Mouse (Mus musculus) liver, embryonic 13.5 days (tissue): ENCODE data around the gene Glb1l. TPM values are rescaled to one million over a fixed set of nuclear protein-coding genes. Genes with fewer than 3 reads are reported as not detected.

ENCODE experiments used
- ATAC-seq: fragments of 200-750 bp; cut with Nextera tagmentation; 2 replicates; pipeline ENCODE4 v1.8.0; 2017; ENCODE audit warnings: low read depth, mild to moderate bottlenecking, moderate number of reproducible peaks, moderate library complexity
- DNase-seq: peaks from one replicate; pipeline ENCODE4 v3.0.0; 2022
- H3K27ac ChIP-seq: fragments of 300-500 bp; sonication (generic); 2 replicates; pipeline ENCODE4 v1.5.1; 2015; ENCODE audit warnings: moderate library complexity, mild to moderate bottlenecking, inconsistent platforms
- H3K27me3 ChIP-seq: fragments of 300-500 bp; sonication (generic); 2 replicates; pipeline ENCODE4 v1.6.1; 2015; ENCODE audit warnings: mild to moderate bottlenecking, inconsistent platforms
- H3K36me3 ChIP-seq: fragments of 300-500 bp; sonication (generic); 2 replicates; pipeline ENCODE4 v1.6.1; 2015; ENCODE audit warnings: mild to moderate bottlenecking, inconsistent platforms
- H3K4me1 ChIP-seq: fragments of 300-500 bp; sonication (generic); replicated peaks from 2 replicates; pipeline ENCODE4 v1.6.1; 2015; ENCODE audit warnings: inconsistent platforms
- H3K4me2 ChIP-seq: fragments of 300-500 bp; sonication (generic); 2 replicates; pipeline ENCODE4 v1.6.1; 2015; ENCODE audit warnings: inconsistent platforms, mild to moderate bottlenecking, moderate library complexity
- H3K4me3 ChIP-seq: fragments of 300-500 bp; sonication (generic); replicated peaks from 2 replicates; pipeline ENCODE4 v1.5.1; 2015; ENCODE audit warnings: mild to moderate bottlenecking, inconsistent platforms
- H3K9ac ChIP-seq: fragments of 300-500 bp; sonication (generic); 2 replicates; pipeline ENCODE4 v1.6.1; 2015; ENCODE audit warnings: mild to moderate bottlenecking, inconsistent platforms
- H3K9me3 ChIP-seq: fragments of 300-500 bp; sonication (generic); replicated peaks from 2 replicates; pipeline ENCODE4 v1.6.1; 2016; ENCODE audit warnings: inconsistent platforms
- WGBS: fragments of 180-500 bp; shearing (Covaris S2); methylation state at CpG from one replicate; pipeline ENCODE4 v1.1.7; 2015; ENCODE audit not compliant: insufficient replicate concordance; 5-methylcytosine and 5-hydroxymethylcytosine counted together
- polyA plus RNA-seq: library from polyadenylated mRNA; unstranded; fragments of >200 nt; fragmentation: Nextera tagmentation; extraction: Ambion mirVana; gene quantifications from 2 replicates; pipeline ENCODE4 v1.2.1, GENCODE M21; 2015

Glb1l gene
- polyA plus RNA-seq, 1 experiment from 2014 or later = 3.8 TPM

GRCm38 (mm10) chr1:75191622-75192402 lies 18.8 kb downstream of the Glb1l start, which contains the start of the genes Ankzf1 and Atg9a:
Gene Ankzf1, plus strand, starts transcription at chr1:75192151.
Gene Atg9a, minus strand, starts transcription at chr1:75192196.
- Histone ChIP-seq H3K9me3 (no peaks in the 10 kb centered on the region), H3K4me2 (peak within 1 kb of the TSS; percentile 94), H3K27ac (peak within 1 kb of the TSS; percentile 97), H3K4me1 (peaks cover 51% of the 10 kb centered on the region), H3K27me3 (no peaks in the 10 kb centered on the region), H3K36me3 (peaks cover 55% of the 10 kb centered on the region), H3K4me3 (peak within 1 kb of the TSS; percentile 87), H3K9ac (peak within 1 kb of the TSS; percentile 97)
- peak; percentile 98 for DNase-seq
- ATAC-seq = peak; percentile 98
- 1% methylated on average over 56 of the region's 56 CpGs for WGBS

- Histone ChIP-seq H3K36me3 (peaks cover 55% of the 10 kb centered on the region), H3K4me1 (peaks cover 51% of the 10 kb centered on the region), H3K9ac (peak overlapping the region; percentile 97), H3K4me2 (peak overlapping the region; percentile 88), H3K9me3 (no peaks in the 10 kb centered on the region), H3K27me3 (no peaks in the 10 kb centered on the region), H3K27ac (peak overlapping the region; percentile 97), H3K4me3 (peak overlapping the region; percentile 87)
- ATAC-seq (no peak; the same call in 1 of the 2 replicates), DNase-seq (no peak)
- 43% methylated on average over 5 of the region's 5 CpGs for WGBS
These were observed 19.4 kb downstream of the Glb1l start for GRCm38 (mm10) chr1:75191258-75191621.

- Histone ChIP-seq H3K9me3 (no peaks in the 10 kb centered on the region), H3K27ac (peak overlapping the region; percentile 97), H3K4me2 (peak overlapping the region; percentile 88), H3K9ac (peak overlapping the region; percentile 97), H3K36me3 (peaks cover 55% of the 10 kb centered on the region), H3K4me1 (peaks cover 51% of the 10 kb centered on the region), H3K27me3 (no peaks in the 10 kb centered on the region), H3K4me3 (peak overlapping the region; percentile 87)
- peak; percentile 34 for DNase-seq
- ATAC-seq = no peak
- WGBS = 38% methylated on average over 2 of the region's 2 CpGs
These were observed 20.0 kb downstream of the Glb1l start for GRCm38 (mm10) chr1:75190577-75190976.

GRCm38 (mm10) chr1:75187914-75188483 lies 22.6 kb downstream of the Glb1l start:
- no peak overlapping the region for H3K9ac ChIP-seq
- no peaks in the 10 kb centered on the region for H3K9me3 ChIP-seq
- WGBS = 27% methylated on average over 2 of the region's 2 CpGs
- H3K4me2 ChIP-seq = no peak overlapping the region
- no peaks in the 10 kb centered on the region for H3K27me3 ChIP-seq
- peaks cover 42% of the 10 kb centered on the region for H3K4me1 ChIP-seq
- H3K27ac ChIP-seq = peak overlapping the region; percentile 30; the same call in 1 of the 2 replicates
- no peak for ATAC-seq
- no peak overlapping the region for H3K4me3 ChIP-seq
- no peak for DNase-seq
- peaks cover 72% of the 10 kb centered on the region for H3K36me3 ChIP-seq

- peaks cover 81% of the 10 kb centered on the region for H3K36me3 ChIP-seq
- H3K27ac ChIP-seq = no peak overlapping the region
- no peak for ATAC-seq
- no peak for DNase-seq
- no peak overlapping the region for H3K9ac ChIP-seq
- H3K27me3 ChIP-seq = no peaks in the 10 kb centered on the region
- H3K4me1 ChIP-seq = peaks cover 40% of the 10 kb centered on the region
- H3K4me2 ChIP-seq = no peak overlapping the region
- 0 out of 2 replicates have a peak, but pooled peaks cover 4% of the 10 kb centered on the region for H3K9me3 ChIP-seq
- H3K4me3 ChIP-seq = no peak overlapping the region
These were observed 23.5 kb downstream of the Glb1l start for GRCm38 (mm10) chr1:75187126-75187525.

GRCm38 (mm10) chr1:75185495-75185894 lies 25.1 kb downstream of the Glb1l start:
- WGBS = 86% methylated on average over 11 of the region's 11 CpGs
- Histone ChIP-seq H3K9me3 (0 out of 2 replicates have a peak, but pooled peaks cover 4% of the 10 kb centered on the region), H3K4me2 (no peak overlapping the region), H3K4me1 (peaks cover 46% of the 10 kb centered on the region), H3K9ac (no peak overlapping the region), H3K4me3 (no peak overlapping the region), H3K36me3 (peaks cover 94% of the 10 kb centered on the region), H3K27ac (no peak overlapping the region), H3K27me3 (no peaks in the 10 kb centered on the region)
- DNase-seq (no peak), ATAC-seq (no peak)

GRCm38 (mm10) chr1:75182160-75182559 lies 28.5 kb downstream of the Glb1l start:
- DNase-seq (no peak), ATAC-seq (no peak)
- H3K27me3 ChIP-seq = no peaks in the 10 kb centered on the region
- 68% methylated on average over 4 of the region's 4 CpGs for WGBS
- peak overlapping the region; percentile 100; the same call in 1 of the 2 replicates for H3K27ac ChIP-seq
- H3K36me3 ChIP-seq = peaks cover 76% of the 10 kb centered on the region
- no peak overlapping the region for H3K4me3 ChIP-seq
- H3K9me3 ChIP-seq = 0 out of 2 replicates have a peak, but pooled peaks cover 4% of the 10 kb centered on the region
- H3K4me2 ChIP-seq = no peak overlapping the region
- no peak overlapping the region for H3K9ac ChIP-seq
- peaks cover 40% of the 10 kb centered on the region for H3K4me1 ChIP-seq

GRCm38 (mm10) chr1:75181377-75181870 lies 29.2 kb downstream of the Glb1l start:
- H3K27me3 ChIP-seq = no peaks in the 10 kb centered on the region
- no peak overlapping the region for H3K4me3 ChIP-seq
- H3K36me3 ChIP-seq = peaks cover 76% of the 10 kb centered on the region
- H3K4me2 ChIP-seq = peak overlapping the region; percentile 96; the same call in 1 of the 2 replicates
- DNase-seq (no peak), ATAC-seq (no peak)
- peak overlapping the region; percentile 100 for H3K27ac ChIP-seq
- peaks cover 48% of the 10 kb centered on the region for H3K4me1 ChIP-seq
- 83% methylated on average over 4 of the region's 4 CpGs for WGBS
- H3K9me3 ChIP-seq = 0 out of 2 replicates have a peak, but pooled peaks cover 4% of the 10 kb centered on the region
- H3K9ac ChIP-seq = peak overlapping the region; percentile 99; the same call in 1 of the 2 replicates

- Histone ChIP-seq H3K9me3 (0 out of 2 replicates have a peak, but pooled peaks cover 4% of the 10 kb centered on the region), H3K27ac (peak overlapping the region; percentile 100), H3K4me3 (peak overlapping the region; percentile 95), H3K36me3 (peaks cover 76% of the 10 kb centered on the region), H3K9ac (peak overlapping the region; percentile 99), H3K27me3 (no peaks in the 10 kb centered on the region), H3K4me1 (peaks cover 55% of the 10 kb centered on the region), H3K4me2 (peak overlapping the region; percentile 96)
- no peak for DNase-seq
- WGBS = 36% methylated on average over 7 of the region's 7 CpGs
- ATAC-seq = 0 out of 2 replicates have a peak, but pooled peaks have one; percentile 10
These were observed 29.9 kb downstream of the Glb1l start for GRCm38 (mm10) chr1:75180741-75181140.

- Histone ChIP-seq H3K27me3 (no peaks in the 10 kb centered on the region), H3K9ac (peak within 1 kb of the TSS; percentile 99), H3K4me1 (peaks cover 59% of the 10 kb centered on the region), H3K9me3 (0 out of 2 replicates have a peak, but pooled peaks cover 4% of the 10 kb centered on the region), H3K27ac (peak within 1 kb of the TSS; percentile 100), H3K4me2 (peak within 1 kb of the TSS; percentile 96), H3K4me3 (peak within 1 kb of the TSS; percentile 95), H3K36me3 (peaks cover 76% of the 10 kb centered on the region)
- WGBS = under 1% methylated on average over 31 of the region's 31 CpGs
- DNase-seq = peak; percentile 92
- peak; percentile 87 for ATAC-seq
These were observed 30.5 kb downstream of the Glb1l start, which contains the start of gene Abcb6 for GRCm38 (mm10) chr1:75180105-75180590. Gene Abcb6, minus strand, starts transcription at chr1:75180392.
